Mouse (Mus musculus) stomach, embryonic 14.5 days (tissue): ENCODE data around the gene Hoxa5. TPM values are rescaled to one million over a fixed set of nuclear protein-coding genes. Genes with fewer than 3 reads are reported as not detected.

Source experiments
- ATAC-seq: fragments of 200-750 bp; cut with Nextera tagmentation; 2 replicates; pipeline ENCODE4 v1.8.0; 2017; ENCODE audit warnings: low read depth, moderate TSS enrichment; ENCODE audit not compliant: insufficient number of reproducible peaks, insufficient read depth, low FRiP score
- H3K27ac ChIP-seq: fragments of 300-500 bp; sonication (generic); 2 replicates; pipeline ENCODE4 v1.5.1; 2014; ENCODE audit warnings: mild to moderate bottlenecking, low read length, moderate library complexity, mixed read lengths
- H3K27me3 ChIP-seq: fragments of 300-500 bp; sonication (generic); 2 replicates; pipeline ENCODE4 v1.6.1; 2014; ENCODE audit warnings: low read length, control low read depth, mixed read lengths; ENCODE audit not compliant: control insufficient read depth, insufficient read depth
- H3K36me3 ChIP-seq: fragments of 300-500 bp; sonication (generic); 2 replicates; pipeline ENCODE4 v1.6.1; 2014; ENCODE audit warnings: mild to moderate bottlenecking, control low read depth, low read length, moderate library complexity, mixed read lengths; ENCODE audit not compliant: control insufficient read depth, insufficient read depth
- H3K4me1 ChIP-seq: fragments of 300-500 bp; sonication (generic); 2 replicates; pipeline ENCODE4 v1.6.1; 2014; ENCODE audit warnings: low read length, control low read depth, mixed read lengths; ENCODE audit not compliant: control insufficient read depth, insufficient read depth
- H3K4me2 ChIP-seq: fragments of 300-500 bp; sonication (generic); replicated peaks from 2 replicates; pipeline ENCODE4 v1.6.1; 2014; ENCODE audit warnings: low read depth, low read length, control low read depth
- H3K4me3 ChIP-seq: fragments of 300-500 bp; sonication (generic); 2 replicates; pipeline ENCODE4 v1.5.1; 2014; ENCODE audit warnings: low read depth, low read length, control low read depth
- H3K9ac ChIP-seq: fragments of 300-500 bp; sonication (generic); replicated peaks from 2 replicates; pipeline ENCODE4 v1.6.1; 2014; ENCODE audit warnings: low read depth, mild to moderate bottlenecking, control low read depth, low read length, moderate library complexity, mixed read lengths
- H3K9me3 ChIP-seq: fragments of 300-500 bp; sonication (generic); 2 replicates; pipeline ENCODE4 v1.6.1; 2016; ENCODE audit warnings: low read depth, low read length, control low read depth; ENCODE audit not compliant: control insufficient read depth
- WGBS: fragments of 180-500 bp; shearing (Covaris S2); extraction: QIAGEN DNeasy Blood & Tissue Kit; methylation state at CpG from one replicate; pipeline ENCODE4 v1.1.7; 2014; 5-methylcytosine and 5-hydroxymethylcytosine counted together
- polyA plus RNA-seq: library from polyadenylated mRNA; unstranded; fragments of >200 nt; fragmentation: Nextera tagmentation; extraction: Ambion mirVana; gene quantifications from 2 replicates; pipeline ENCODE4 v1.2.1, GENCODE M21; 2014

Gene Hoxa5
- polyA plus RNA-seq, 1 experiment from 2014 or later: 24.4 TPM

GRCm38 (mm10) chr6:52177061-52177735 lies 27.2 kb downstream of the Hoxa5 start, which contains the start of gene 5730596B20Rik:
Gene 5730596B20Rik, plus strand, starts transcription at chr6:52177498.
- no peaks in the 10 kb centered on the region for H3K9me3 ChIP-seq
- no peaks in the 10 kb centered on the region for H3K36me3 ChIP-seq
- WGBS: 2% methylated on average over 36 of the region's 36 CpGs
- peak within 1 kb of the TSS; percentile 79 for H3K9ac ChIP-seq
- no peaks in the 10 kb centered on the region for H3K27me3 ChIP-seq
- peak within 1 kb of the TSS; percentile 63 for H3K4me3 ChIP-seq
- H3K4me2 ChIP-seq: peak within 1 kb of the TSS; percentile 61
- H3K27ac ChIP-seq: peak within 1 kb of the TSS; percentile 98
- ATAC-seq: no peak
- H3K4me1 ChIP-seq: peaks cover 21% of the 10 kb centered on the region

DNA sequence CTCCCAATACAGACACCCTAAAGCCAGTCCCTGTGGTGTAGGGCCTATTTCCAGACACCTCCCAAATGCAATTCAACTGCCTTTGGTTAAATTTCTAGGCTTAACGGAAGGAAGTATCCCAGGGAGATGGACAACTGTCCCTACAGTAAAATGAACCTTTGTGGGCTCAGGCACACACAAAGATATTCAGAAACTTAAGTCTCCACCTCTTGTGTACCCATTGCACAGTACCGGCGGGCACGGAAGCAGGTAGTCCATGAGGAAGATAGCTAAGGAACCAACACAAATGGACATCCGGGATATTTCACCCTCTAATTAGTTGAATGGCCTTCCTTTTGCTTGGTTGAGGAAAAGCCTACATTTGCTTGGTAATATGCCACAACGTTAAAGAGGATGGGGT lies 28.0 kb downstream of the Hoxa5 start:
- H3K9me3 ChIP-seq: no peaks in the 10 kb centered on the region
- H3K9ac ChIP-seq: peak overlapping the region; percentile 79
- H3K27ac ChIP-seq: peak overlapping the region; percentile 98
- H3K36me3 ChIP-seq: no peaks in the 10 kb centered on the region
- no peak for ATAC-seq
- H3K4me2 ChIP-seq: peak overlapping the region; percentile 61
- peaks cover 19% of the 10 kb centered on the region for H3K4me1 ChIP-seq
- under 1% methylated on average over 6 of the region's 6 CpGs for WGBS
- peak overlapping the region; percentile 63 for H3K4me3 ChIP-seq
- H3K27me3 ChIP-seq: no peaks in the 10 kb centered on the region

DNA sequence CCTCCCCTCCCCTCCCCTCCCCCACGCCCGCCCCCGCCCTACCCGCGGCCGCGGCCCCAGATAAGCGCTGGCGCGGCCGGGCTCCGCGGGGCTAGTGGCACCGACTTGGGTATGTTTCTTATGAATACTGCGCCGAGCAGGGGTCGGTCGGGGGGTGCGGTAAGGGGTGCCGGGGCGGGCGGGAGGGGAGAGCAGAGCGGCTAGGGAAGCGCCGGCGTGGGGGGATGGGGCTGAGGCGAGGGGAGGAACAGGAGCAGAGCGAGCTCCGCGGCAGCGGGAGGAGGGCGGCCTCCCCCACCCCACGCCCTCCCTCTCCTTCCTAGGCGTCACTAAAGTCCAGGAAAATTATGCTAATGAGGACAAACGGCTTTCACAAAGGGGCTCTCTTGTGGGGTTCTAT lies 28.5 kb downstream of the Hoxa5 start:
- Histone ChIP-seq H3K27ac (peak overlapping the region; percentile 98), H3K4me1 (peaks cover 19% of the 10 kb centered on the region), H3K4me3 (peak overlapping the region; percentile 63), H3K9me3 (no peaks in the 10 kb centered on the region), H3K27me3 (no peaks in the 10 kb centered on the region), H3K36me3 (peaks cover 2% of the 10 kb centered on the region), H3K9ac (peak overlapping the region; percentile 79), H3K4me2 (peak overlapping the region; percentile 61)
- WGBS: 1% methylated on average over 13 of the region's 35 CpGs
- peak; percentile 30; the same call in 1 of the 2 replicates for ATAC-seq

DNA sequence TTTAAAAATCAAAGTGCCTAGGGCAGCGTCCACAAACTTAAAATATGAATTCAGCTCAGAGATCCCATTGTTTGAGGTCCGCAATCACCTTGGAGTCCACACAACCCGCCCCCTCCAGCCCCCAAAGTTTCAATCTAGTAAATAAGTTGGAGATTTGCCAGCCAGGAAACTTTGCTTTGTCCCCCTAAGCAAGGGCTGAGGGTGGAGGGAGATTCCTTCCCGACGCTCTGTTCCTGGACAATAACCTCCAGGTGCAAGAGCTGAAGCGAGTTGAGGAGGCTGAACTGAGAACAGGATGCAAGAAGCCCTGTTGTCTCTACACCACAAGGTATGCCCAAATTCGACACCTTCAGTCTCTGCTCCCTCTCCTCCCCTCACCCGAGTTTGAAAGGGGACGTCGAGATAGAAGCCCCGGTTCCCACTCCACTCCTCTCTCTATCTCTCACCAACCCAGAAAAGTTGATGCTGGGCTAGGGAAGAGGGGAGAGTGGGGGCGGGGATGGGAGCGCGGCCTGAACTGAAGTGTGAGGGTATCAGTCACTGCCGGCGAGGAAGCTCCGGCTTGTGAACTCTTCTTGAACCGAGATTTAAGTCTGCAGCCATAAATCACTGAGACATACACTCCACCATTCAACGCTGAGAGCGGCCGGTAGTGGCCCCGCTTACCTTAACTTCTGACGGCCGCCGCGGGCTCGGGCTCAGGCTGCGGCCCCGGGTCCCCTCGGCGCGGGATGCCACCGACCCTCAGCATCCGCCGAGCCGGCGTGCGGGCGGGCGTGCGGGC lies 29.2 kb downstream of the Hoxa5 start:
- Histone ChIP-seq H3K9me3 (no peaks in the 10 kb centered on the region), H3K36me3 (peaks cover 9% of the 10 kb centered on the region), H3K4me3 (peak overlapping the region; percentile 63), H3K27me3 (no peaks in the 10 kb centered on the region), H3K4me2 (peak overlapping the region; percentile 61), H3K9ac (peak overlapping the region; percentile 79), H3K27ac (peak overlapping the region; percentile 98), H3K4me1 (peaks cover 20% of the 10 kb centered on the region)
- peak; percentile 55; the same call in 1 of the 2 replicates for ATAC-seq
- under 1% methylated on average over 41 of the region's 41 CpGs for WGBS

- Histone ChIP-seq H3K4me1 (peaks cover 28% of the 10 kb centered on the region), H3K9me3 (no peaks in the 10 kb centered on the region), H3K9ac (peak overlapping the region; percentile 79), H3K36me3 (peaks cover 15% of the 10 kb centered on the region), H3K27ac (peak overlapping the region; percentile 98), H3K27me3 (no peaks in the 10 kb centered on the region), H3K4me2 (peak overlapping the region; percentile 61), H3K4me3 (peak overlapping the region; percentile 63)
- 2% methylated on average over 4 of the region's 4 CpGs for WGBS
- no peak for ATAC-seq
Measured at GRCm38 (mm10) chr6:52173648-52174047, 30.7 kb downstream of the Hoxa5 start.

- peak overlapping the region; percentile 61 for H3K4me2 ChIP-seq
- no peaks in the 10 kb centered on the region for H3K9me3 ChIP-seq
- H3K9ac ChIP-seq: peak overlapping the region; percentile 67
- peak overlapping the region; percentile 63 for H3K4me3 ChIP-seq
- under 1% methylated on average over 35 of the region's 35 CpGs for WGBS
- H3K4me1 ChIP-seq: peaks cover 31% of the 10 kb centered on the region
- no peaks in the 10 kb centered on the region for H3K27me3 ChIP-seq
- peak; percentile 80 for ATAC-seq
- peak overlapping the region; percentile 98 for H3K27ac ChIP-seq
- H3K36me3 ChIP-seq: peaks cover 15% of the 10 kb centered on the region
Measured at GRCm38 (mm10) chr6:52172501-52172900, 31.9 kb downstream of the Hoxa5 start.

DNA sequence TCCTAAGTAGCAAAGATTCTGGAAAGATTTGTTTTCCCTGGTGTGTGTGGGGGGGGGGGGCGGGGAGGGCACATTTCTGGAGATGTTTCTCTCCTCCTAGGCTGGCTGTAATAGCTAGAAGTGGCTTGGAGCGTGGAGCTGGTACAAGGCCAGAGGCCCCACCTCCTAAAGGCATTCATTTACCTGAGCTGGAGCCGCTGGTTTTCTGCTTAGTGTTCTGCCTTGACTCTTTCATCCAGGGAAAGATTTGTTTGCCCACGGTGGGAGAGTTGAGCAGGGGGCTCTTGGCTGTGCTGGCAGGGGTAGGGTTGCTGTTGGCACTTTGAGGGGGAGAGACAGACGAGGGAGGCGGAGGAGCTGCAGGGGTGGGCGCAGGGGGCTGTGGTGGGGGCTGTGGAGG lies 32.4 kb downstream of the Hoxa5 start:
- peak; percentile 4; the same call in 1 of the 2 replicates for ATAC-seq
- peaks cover 15% of the 10 kb centered on the region for H3K36me3 ChIP-seq
- no peaks in the 10 kb centered on the region for H3K27me3 ChIP-seq
- H3K4me3 ChIP-seq: peak overlapping the region; percentile 63
- 8% methylated on average over 7 of the region's 7 CpGs for WGBS
- H3K9ac ChIP-seq: peak overlapping the region; percentile 67
- H3K27ac ChIP-seq: peak overlapping the region; percentile 98
- H3K4me1 ChIP-seq: peaks cover 31% of the 10 kb centered on the region
- H3K4me2 ChIP-seq: peak overlapping the region; percentile 61
- H3K9me3 ChIP-seq: no peaks in the 10 kb centered on the region

DNA sequence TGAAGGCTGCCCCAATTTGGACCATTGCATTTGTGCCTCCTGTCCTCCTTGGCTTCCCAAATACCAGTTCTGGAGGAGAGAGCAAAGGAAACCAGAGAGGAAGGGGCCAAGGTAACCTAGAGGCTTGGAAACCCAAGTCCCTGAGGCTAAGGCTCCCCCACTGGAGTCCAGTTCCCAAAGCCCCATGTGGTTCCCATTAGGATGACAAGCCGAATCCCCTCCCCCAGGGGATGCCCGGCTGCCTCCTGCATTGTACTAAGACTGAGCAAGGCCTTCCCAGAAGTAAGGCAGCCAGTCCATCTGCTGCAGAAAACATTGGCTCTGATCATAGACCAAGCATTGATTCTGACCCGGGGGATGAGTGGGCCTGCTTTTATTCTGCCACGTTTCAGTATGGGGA lies 33.1 kb downstream of the Hoxa5 start:
- no peak for ATAC-seq
- H3K9ac ChIP-seq: peak overlapping the region; percentile 60; the same call in 1 of the 2 replicates
- H3K9me3 ChIP-seq: no peaks in the 10 kb centered on the region
- WGBS: 14% methylated on average over 4 of the region's 4 CpGs
- H3K27me3 ChIP-seq: no peaks in the 10 kb centered on the region
- H3K4me2 ChIP-seq: peak overlapping the region; percentile 61
- H3K4me3 ChIP-seq: peak overlapping the region; percentile 63
- H3K36me3 ChIP-seq: peaks cover 15% of the 10 kb centered on the region
- peak overlapping the region; percentile 98 for H3K27ac ChIP-seq
- H3K4me1 ChIP-seq: peaks cover 33% of the 10 kb centered on the region
